Mouse (Mus musculus) heart, embryonic 10.5 days (tissue): ENCODE results near the gene Nf2. TPM values are rescaled to one million over a fixed set of nuclear protein-coding genes. Genes with fewer than 3 reads are reported as not detected.

ENCODE experiments used
- DNase-seq: peaks from one replicate; pipeline ENCODE4 v3.0.0-alpha.2; 2017; ENCODE audit warnings: low spot score
- H3K27ac ChIP-seq: fragments of 300-500 bp; sonication (generic); 2 replicates; pipeline ENCODE4 v1.5.1; 2016; ENCODE audit warnings: mild to moderate bottlenecking
- H3K27me3 ChIP-seq: fragments of 300-500 bp; sonication (generic); 2 replicates; pipeline ENCODE4 v1.6.1; 2016; ENCODE audit warnings: mild to moderate bottlenecking; ENCODE audit not compliant: poor library complexity, insufficient read depth, severe bottlenecking
- H3K36me3 ChIP-seq: fragments of 300-500 bp; sonication (generic); 2 replicates; pipeline ENCODE4 v1.6.1; 2016; ENCODE audit warnings: mild to moderate bottlenecking, moderate library complexity
- H3K4me1 ChIP-seq: fragments of 300-500 bp; sonication (generic); 2 replicates; pipeline ENCODE4 v1.6.1; 2016; ENCODE audit warnings: mild to moderate bottlenecking
- H3K4me3 ChIP-seq: fragments of 300-500 bp; sonication (generic); 2 replicates; pipeline ENCODE4 v1.5.1; 2016; ENCODE audit warnings: mild to moderate bottlenecking, moderate library complexity
- H3K9me3 ChIP-seq: fragments of 300-500 bp; sonication (generic); 2 replicates; pipeline ENCODE4 v1.6.1; 2016; ENCODE audit warnings: mild to moderate bottlenecking, moderate library complexity
- WGBS: fragments of 180-500 bp; shearing (Covaris S2); methylation state at CpG from one replicate; pipeline ENCODE4 v1.1.7; 2016; 5-methylcytosine and 5-hydroxymethylcytosine counted together
- polyA plus RNA-seq: library from polyadenylated mRNA; unstranded; fragments of >200 nt; fragmentation: Nextera tagmentation; extraction: Ambion mirVana; gene quantifications from 2 replicates; pipeline ENCODE4 v1.2.1, GENCODE M21; 2016

Gene Nf2
- polyA plus RNA-seq, 1 experiment from 2014 or later: 43.2 TPM

DNA sequence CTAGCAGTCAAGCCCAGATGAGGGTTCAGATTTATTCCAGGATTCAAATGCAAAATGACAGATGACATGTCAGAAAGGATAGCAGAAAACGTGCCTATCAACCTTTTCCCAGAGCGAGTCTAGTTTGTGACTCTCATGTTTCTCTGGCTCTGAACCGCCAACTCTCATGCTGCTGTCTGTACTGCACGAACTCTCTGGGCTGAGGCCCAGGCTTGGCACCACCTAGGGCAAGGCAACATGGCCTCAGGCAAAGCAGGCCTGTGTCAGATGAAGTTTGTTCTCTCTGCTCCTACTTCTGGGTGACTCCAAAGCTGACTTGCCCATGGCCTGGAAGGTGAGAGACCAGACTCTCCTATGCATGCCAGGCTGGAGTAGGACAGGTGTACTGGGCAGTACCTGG, 80.9 kb downstream of the Nf2 start:
- H3K27ac ChIP-seq: no peak overlapping the region
- no peaks in the 10 kb centered on the region for H3K9me3 ChIP-seq
- peaks cover 31% of the 10 kb centered on the region for H3K36me3 ChIP-seq
- no peak overlapping the region for H3K4me3 ChIP-seq
- DNase-seq: no peak
- H3K27me3 ChIP-seq: peaks cover 4% of the 10 kb centered on the region
- H3K4me1 ChIP-seq: no peaks in the 10 kb centered on the region
- WGBS: 86% methylated on average over 4 of the region's 4 CpGs

DNA sequence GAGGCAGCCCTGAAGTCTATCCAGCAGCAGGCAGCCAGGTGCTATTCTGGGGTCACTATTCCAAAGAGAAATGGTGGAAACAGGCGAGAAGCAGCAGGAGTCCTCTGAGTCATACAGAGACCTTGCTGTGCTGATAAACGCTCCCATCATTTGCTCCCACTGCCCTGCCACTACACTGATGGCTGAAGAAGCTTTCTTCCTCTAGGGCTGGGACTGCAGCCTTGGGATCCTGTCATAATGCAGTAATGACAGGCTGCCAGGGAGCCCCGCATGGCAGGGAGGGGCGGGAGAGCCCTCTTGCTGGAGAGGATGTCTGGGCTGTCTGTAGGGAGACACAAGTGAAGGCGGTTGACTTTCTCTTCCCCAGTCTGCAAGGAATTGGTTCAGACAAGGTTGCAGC, 84.9 kb downstream of the Nf2 start:
- no peak overlapping the region for H3K4me3 ChIP-seq
- WGBS: 44% methylated on average over 5 of the region's 5 CpGs
- H3K27me3 ChIP-seq: peaks cover 35% of the 10 kb centered on the region
- H3K27ac ChIP-seq: no peak overlapping the region
- no peaks in the 10 kb centered on the region for H3K9me3 ChIP-seq
- H3K4me1 ChIP-seq: 0 out of 2 replicates have a peak, but pooled peaks cover 5% of the 10 kb centered on the region
- peaks cover 11% of the 10 kb centered on the region; the same call in 1 of the 2 replicates for H3K36me3 ChIP-seq
- DNase-seq: no peak

- Histone ChIP-seq H3K9me3 (no peaks in the 10 kb centered on the region), H3K27ac (no peak overlapping the region), H3K4me1 (0 out of 2 replicates have a peak, but pooled peaks cover 5% of the 10 kb centered on the region), H3K4me3 (no peak overlapping the region), H3K36me3 (peaks cover 3% of the 10 kb centered on the region; the same call in 1 of the 2 replicates), H3K27me3 (peaks cover 41% of the 10 kb centered on the region)
- no peak for DNase-seq
- WGBS: 13% methylated on average over 5 of the region's 5 CpGs
These were observed 85.7 kb downstream of the Nf2 start for GRCm38 (mm10) chr11:4763631-4764030.

DNA sequence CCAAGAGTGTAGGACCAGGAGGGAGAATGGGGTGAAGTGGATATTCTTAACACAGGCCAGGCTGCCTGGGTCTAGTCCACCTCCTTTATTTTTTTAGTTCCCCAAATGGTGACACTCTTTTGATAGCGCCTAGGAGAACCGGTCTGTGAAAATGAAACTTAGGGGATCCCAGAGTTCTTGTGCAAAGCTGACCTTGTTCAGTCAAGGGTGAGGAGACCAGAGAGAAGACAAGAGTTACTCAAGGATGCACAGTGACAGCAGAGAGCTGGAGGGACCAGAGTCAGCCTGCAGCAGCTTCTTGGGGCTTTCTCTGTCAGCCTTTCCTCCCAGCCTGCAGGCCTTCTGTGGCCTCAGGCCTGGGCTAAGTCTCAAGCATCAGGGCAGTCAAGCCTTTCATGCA, 86.8 kb downstream of the Nf2 start:
- no peaks in the 10 kb centered on the region for H3K9me3 ChIP-seq
- H3K27me3 ChIP-seq: peaks cover 45% of the 10 kb centered on the region
- no peak for DNase-seq
- WGBS: 21% methylated on average over 2 of the region's 2 CpGs
- H3K27ac ChIP-seq: no peak overlapping the region
- no peak overlapping the region for H3K4me3 ChIP-seq
- peaks cover 8% of the 10 kb centered on the region; the same call in 1 of the 2 replicates for H3K4me1 ChIP-seq
- no peaks in the 10 kb centered on the region for H3K36me3 ChIP-seq

- no peak overlapping the region for H3K4me3 ChIP-seq
- DNase-seq: no peak
- WGBS: 11% methylated on average over 6 of the region's 6 CpGs
- no peaks in the 10 kb centered on the region for H3K36me3 ChIP-seq
- H3K27ac ChIP-seq: no peak overlapping the region
- H3K9me3 ChIP-seq: no peaks in the 10 kb centered on the region
- H3K27me3 ChIP-seq: peaks cover 45% of the 10 kb centered on the region
- peaks cover 10% of the 10 kb centered on the region; the same call in 1 of the 2 replicates for H3K4me1 ChIP-seq
These were observed 87.3 kb downstream of the Nf2 start for GRCm38 (mm10) chr11:4761991-4762390.

- 25% methylated on average over 4 of the region's 4 CpGs for WGBS
- H3K27me3 ChIP-seq: peaks cover 50% of the 10 kb centered on the region
These were observed 88.9 kb downstream of the Nf2 start for GRCm38 (mm10) chr11:4760438-4760837.

GRCm38 (mm10) chr11:4757789-4758158, 91.6 kb downstream of the Nf2 start:
- Histone ChIP-seq H3K4me3 (no peak overlapping the region), H3K27me3 (peaks cover 53% of the 10 kb centered on the region), H3K27ac (no peak overlapping the region), H3K4me1 (peaks cover 10% of the 10 kb centered on the region; the same call in 1 of the 2 replicates), H3K36me3 (no peaks in the 10 kb centered on the region), H3K9me3 (no peaks in the 10 kb centered on the region)
- 25% methylated on average over 4 of the region's 4 CpGs for WGBS
- DNase-seq: no peak

More at GRCm38 (mm10) chr11:4760438-4760837, 88.9 kb downstream of the Nf2 start:
- Histone ChIP-seq H3K27ac (no peak overlapping the region), H3K4me1 (peaks cover 10% of the 10 kb centered on the region; the same call in 1 of the 2 replicates), H3K9me3 (no peaks in the 10 kb centered on the region), H3K4me3 (no peak overlapping the region), H3K36me3 (no peaks in the 10 kb centered on the region)
- no peak for DNase-seq

GRCm38 (mm10) chr11:4756984-4757788, 92.2 kb downstream of the Nf2 start:
- Histone ChIP-seq H3K36me3 (no peaks in the 10 kb centered on the region), H3K27me3 (peaks cover 53% of the 10 kb centered on the region), H3K4me3 (no peak overlapping the region), H3K4me1 (peaks cover 10% of the 10 kb centered on the region; the same call in 1 of the 2 replicates), H3K27ac (no peak overlapping the region), H3K9me3 (no peaks in the 10 kb centered on the region)
- 54% methylated on average over 11 of the region's 11 CpGs for WGBS
- no peak for DNase-seq

DNA sequence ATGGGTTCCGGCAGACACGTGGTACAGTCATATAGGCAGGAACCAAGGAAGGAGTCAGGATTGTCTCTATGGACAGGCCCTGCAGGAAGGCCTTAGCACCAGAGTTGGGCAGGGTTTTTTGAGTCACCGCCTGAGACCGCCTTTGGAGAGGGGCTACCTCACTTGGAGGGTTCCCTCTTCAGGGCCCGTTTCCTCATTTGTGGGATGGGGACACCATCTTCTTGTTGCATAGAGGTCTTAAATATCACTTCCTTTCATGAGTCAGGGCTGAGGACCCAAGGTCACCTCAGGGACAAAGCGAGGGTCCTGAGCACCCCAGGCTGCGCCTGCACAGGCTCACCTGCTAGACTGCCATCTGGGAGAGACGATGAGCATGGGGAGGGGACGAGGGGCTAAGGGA, 92.9 kb downstream of the Nf2 start:
- no peaks in the 10 kb centered on the region for H3K36me3 ChIP-seq
- WGBS: 75% methylated on average over 9 of the region's 9 CpGs

GRCm38 (mm10) chr11:4754867-4755266, 94.5 kb downstream of the Nf2 start:
- DNase-seq: no peak
- Histone ChIP-seq H3K4me1 (peaks cover 5% of the 10 kb centered on the region; the same call in 1 of the 2 replicates), H3K27me3 (peaks cover 55% of the 10 kb centered on the region), H3K9me3 (no peaks in the 10 kb centered on the region), H3K27ac (no peak overlapping the region), H3K36me3 (no peaks in the 10 kb centered on the region), H3K4me3 (no peak overlapping the region)
- 75% methylated on average over 11 of the region's 11 CpGs for WGBS

More for the DNA sequence above, 92.9 kb downstream of the Nf2 start:
- DNase-seq: no peak
- Histone ChIP-seq H3K27ac (no peak overlapping the region), H3K9me3 (no peaks in the 10 kb centered on the region), H3K4me1 (peaks cover 10% of the 10 kb centered on the region; the same call in 1 of the 2 replicates), H3K4me3 (no peak overlapping the region), H3K27me3 (peaks cover 52% of the 10 kb centered on the region)

DNA sequence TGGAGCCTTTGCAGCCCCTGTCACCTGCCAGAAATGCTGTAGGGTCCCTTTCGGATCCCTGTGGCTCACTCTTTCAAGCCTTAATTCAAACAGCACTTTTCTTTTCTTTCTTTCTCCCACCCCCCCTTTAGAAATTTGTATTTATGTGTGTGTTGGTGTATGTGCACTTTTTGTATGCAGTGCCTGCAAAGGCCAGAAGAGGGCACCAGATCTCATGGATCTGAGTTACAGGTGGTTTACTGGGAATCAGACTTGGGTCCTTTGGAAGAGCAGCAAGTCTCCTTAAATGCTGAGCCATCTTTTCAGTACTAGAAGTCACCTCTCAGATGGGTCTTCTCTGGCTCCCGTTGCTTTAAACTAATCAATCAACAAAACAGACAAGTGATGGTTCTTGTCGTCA, 95.3 kb downstream of the Nf2 start:
- no peak overlapping the region for H3K27ac ChIP-seq
- 90% methylated on average over 3 of the region's 3 CpGs for WGBS
- no peak overlapping the region for H3K4me3 ChIP-seq
- peaks cover 61% of the 10 kb centered on the region for H3K27me3 ChIP-seq
- no peak for DNase-seq
- H3K4me1 ChIP-seq: peaks cover 5% of the 10 kb centered on the region; the same call in 1 of the 2 replicates
- no peaks in the 10 kb centered on the region for H3K36me3 ChIP-seq
- no peaks in the 10 kb centered on the region for H3K9me3 ChIP-seq

- no peak for DNase-seq
- no peak overlapping the region for H3K4me3 ChIP-seq
- peaks cover 5% of the 10 kb centered on the region; the same call in 1 of the 2 replicates for H3K4me1 ChIP-seq
- H3K27ac ChIP-seq: no peak overlapping the region
- peaks cover 66% of the 10 kb centered on the region for H3K27me3 ChIP-seq
- 45% methylated on average over 10 of the region's 10 CpGs for WGBS
- no peaks in the 10 kb centered on the region for H3K9me3 ChIP-seq
- no peaks in the 10 kb centered on the region for H3K36me3 ChIP-seq
These were observed 96.5 kb downstream of the Nf2 start for GRCm38 (mm10) chr11:4752836-4753235.

DNA sequence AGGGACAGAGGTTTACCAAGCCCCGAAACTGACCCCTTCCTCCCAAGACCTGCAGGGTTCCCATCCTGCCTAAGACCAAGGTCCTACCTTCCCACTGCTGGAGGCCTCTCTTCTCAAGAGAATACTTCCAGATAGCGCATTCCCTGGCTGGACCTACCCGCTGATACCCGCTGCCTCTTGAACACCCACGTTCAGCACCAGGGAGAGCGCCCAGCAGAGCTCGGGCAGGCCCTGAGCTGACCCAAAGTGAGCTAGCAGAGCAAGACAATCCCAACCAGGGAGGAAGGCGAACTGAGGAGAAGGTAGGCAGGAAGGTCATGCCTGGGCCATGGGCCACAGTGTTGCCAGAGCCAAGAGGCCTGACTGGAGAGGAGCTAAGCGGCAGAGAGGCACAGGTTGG, 99.1 kb downstream of the Nf2 start:
- H3K4me3 ChIP-seq: no peak overlapping the region
- DNase-seq: peak; percentile 90
- H3K9me3 ChIP-seq: no peaks in the 10 kb centered on the region
- H3K27ac ChIP-seq: no peak overlapping the region
- no peaks in the 10 kb centered on the region for H3K36me3 ChIP-seq
- H3K4me1 ChIP-seq: peaks cover 22% of the 10 kb centered on the region
- WGBS: 3% methylated on average over 9 of the region's 9 CpGs
- peaks cover 85% of the 10 kb centered on the region for H3K27me3 ChIP-seq
